Mouse (Mus musculus) mesoderm, embryonic 11.5 days (tissue): Measurements from ENCODE around the gene Cps1.

Source experiments
- DNase-seq: peaks from one replicate; pipeline ENCODE4 v3.0.0-alpha.2; 2012; ENCODE audit warnings: low read depth, low spot score

Gene Cps1

GRCm38 (mm10) chr1:67235468-67236217 is 112.8 kb downstream of the Cps1 start:
- DNase-seq, result no peak

DNA sequence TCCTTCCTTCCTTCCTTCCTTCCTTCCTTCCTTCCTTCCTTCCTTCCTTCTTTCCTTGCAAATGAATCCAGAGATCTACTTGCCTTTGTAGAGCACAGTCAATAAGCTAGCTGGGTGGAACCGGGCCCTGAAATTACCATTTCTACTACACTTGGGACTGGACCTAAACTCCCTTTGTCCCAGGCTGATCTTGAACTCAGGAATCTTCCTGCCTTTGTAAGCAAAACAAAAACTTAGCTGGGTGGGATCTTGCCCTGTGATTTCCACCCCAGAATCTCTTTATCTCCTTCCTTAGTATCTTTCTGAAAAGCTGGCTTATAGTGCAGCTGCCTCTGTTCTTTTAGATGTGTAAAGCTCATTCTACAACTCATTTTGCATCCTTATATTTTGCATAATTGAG is 115.6 kb downstream of the Cps1 start:
- DNase-seq, result no peak

GRCm38 (mm10) chr1:67238941-67239340 is 116.1 kb downstream of the Cps1 start:
- DNase-seq, result no peak

DNA sequence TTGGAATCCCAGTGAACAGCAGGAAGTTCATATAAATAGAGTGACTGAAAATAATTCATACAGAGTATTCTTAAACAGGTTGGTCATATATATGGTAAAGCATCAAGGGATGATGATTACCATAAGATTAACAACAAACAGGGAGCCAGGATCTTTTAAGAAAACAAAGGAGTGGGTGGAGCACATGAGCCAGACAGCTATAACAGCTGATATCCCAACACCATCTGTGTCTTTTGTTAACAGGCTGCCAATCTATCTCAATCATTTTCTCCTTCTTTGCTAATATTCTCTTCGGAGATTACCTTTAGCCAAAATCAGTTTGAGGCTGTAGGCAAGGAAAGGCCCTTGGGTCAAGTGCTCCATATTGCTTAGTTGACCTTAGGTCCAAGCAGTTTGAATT is 142.4 kb downstream of the Cps1 start:
- no peak for DNase-seq

DNA sequence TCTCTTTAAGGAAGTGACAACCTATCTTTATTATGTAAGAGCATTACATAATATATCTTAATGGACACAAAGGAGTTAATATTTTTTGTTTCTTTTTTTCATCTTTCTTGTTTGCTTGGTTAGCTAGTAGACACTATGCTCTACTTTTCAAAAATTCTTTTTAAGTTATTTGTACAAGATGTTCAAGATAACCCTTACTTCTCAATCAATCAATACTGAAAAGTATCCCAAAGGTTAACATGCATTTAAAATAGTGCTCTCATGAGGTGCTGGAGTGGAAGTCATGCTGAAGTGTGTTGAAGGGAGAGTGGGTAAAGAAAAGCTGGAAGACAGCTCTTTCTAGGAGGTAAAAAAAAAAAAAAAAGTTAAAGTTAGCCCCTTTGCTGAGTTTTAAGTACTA is 145.1 kb downstream of the Cps1 start:
- DNase-seq, result no peak

DNA sequence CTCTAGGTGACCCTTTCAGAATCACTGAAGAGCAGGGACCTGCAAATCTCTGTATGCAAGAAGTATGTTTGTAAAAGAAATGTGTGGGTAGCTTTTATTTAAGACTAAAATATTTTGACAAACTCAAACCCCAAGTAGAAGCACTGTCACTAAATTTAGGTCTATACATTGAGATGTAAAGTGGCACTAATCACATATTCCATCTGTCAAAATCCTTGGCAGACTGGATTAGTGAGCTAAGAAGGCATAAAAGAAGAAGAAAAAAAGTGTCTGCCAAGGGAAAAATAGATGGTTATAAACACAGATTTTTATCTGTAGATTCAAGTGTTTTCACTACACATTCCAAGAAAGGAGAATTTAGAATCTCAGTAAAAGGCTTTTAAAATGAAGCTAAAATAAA is 145.6 kb downstream of the Cps1 start:
- DNase-seq, result no peak

- no peak for DNase-seq
Measured at GRCm38 (mm10) chr1:67276270-67276669, 153.4 kb downstream of the Cps1 start.
